Mouse (Mus musculus) bone marrow, adult 2 months (tissue): Measurements from ENCODE around the gene Ly6g.
"Not testable (repeated sequence)": the region's sequence is repeated elsewhere in the genome, so short reads cannot be mapped to it uniquely, and the experiment has no call there.

Experiments
- CTCF ChIP-seq: fragments of 200-500 bp; IDR thresholded peaks from 2 replicates; pipeline ENCODE4 v1.5.1; 2011; ENCODE audit warnings: low read length, control low read depth; ENCODE audit not compliant: control insufficient read depth, insufficient read depth
- POLR2A ChIP-seq: fragments of 200-500 bp; IDR thresholded peaks from 2 replicates; pipeline ENCODE4 v1.6.1; 2011; ENCODE audit warnings: low read depth, mild to moderate bottlenecking, control low read depth, low read length, borderline replicate concordance; ENCODE audit not compliant: control insufficient read depth

- TF ChIP-seq CTCF, POLR2A: not testable (repeated sequence)
Measured at GRCm38 (mm10) chr15:75190560-75190959, 35.5 kb downstream of the Ly6g start.
